Mouse (Mus musculus) adrenal gland, adult 8-10 months (tissue): ENCODE results near the gene Kdelc1. TPM values are rescaled to one million over a fixed set of nuclear protein-coding genes. Genes with fewer than 3 reads are reported as not detected.

Experiments
- DNase-seq: peaks from one replicate; pipeline ENCODE4 v3.0.0; 2022
- total RNA-seq, 4 experiments: library from RNA; stranded (reverse); gene quantifications; 2 replicates each; pipeline ENCODE4 v1.2.4; 2022

Kdelc1 gene
- total RNA-seq, 4 experiments from 2014 or later: 17.3 to 23.7 (median 19.4) TPM

DNA sequence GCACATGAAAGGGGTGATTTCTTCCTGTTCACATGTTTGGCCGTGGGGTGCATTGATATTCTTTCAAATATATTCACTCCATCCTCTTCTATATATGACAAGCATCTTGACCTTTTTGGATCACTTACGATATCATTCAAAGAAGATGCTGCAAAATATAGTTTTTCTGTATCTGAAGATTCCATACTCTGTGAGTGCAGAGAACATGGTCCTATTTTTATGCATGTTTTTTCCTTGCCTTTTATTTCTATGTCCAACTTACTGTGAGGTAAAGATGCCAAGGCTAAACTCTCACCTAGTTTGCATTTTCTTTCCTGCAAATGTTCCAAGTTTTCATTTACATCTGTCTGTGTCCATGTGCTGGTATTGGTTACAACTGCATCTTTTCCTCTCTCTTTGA is 56.8 kb downstream of the Kdelc1 start, which contains the start of gene Gm8251:
Gene Gm8251 (minus strand): TSS at position 101 of the 400 bp plus-strand sequence.
- DNase-seq: no peak

DNA sequence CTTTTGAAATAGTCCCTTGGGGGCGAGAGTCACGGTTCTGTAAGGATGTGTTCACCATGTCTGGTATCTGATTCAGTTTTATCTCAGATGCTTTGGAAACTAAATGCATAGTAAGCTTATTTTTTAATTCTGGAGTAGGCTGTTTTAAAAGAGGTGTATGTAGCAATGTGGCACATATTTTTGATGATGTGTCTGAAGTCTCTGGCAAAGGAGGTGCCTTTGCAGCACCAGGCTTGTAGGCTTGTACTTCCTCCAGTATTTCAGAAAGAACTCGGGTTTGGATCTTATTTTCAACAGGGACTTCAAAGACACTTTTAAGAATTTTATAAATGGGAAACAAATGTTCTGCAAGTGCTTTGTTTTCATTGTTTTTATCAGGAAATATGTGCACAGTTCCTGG is 60.8 kb downstream of the Kdelc1 start:
- no peak for DNase-seq

Other genes starting within 250 kb of the Kdelc1 start
- 10 to 100 TPM; 46.4 to 53.1 (median 49.4) TPM for gene Tpp2, start 185.2 kb downstream of the Kdelc1 start, total RNA-seq
- under 1 TPM in 1 of 4 experiments, not detected in 3; 0.55 TPM for gene Mettl21c, start 98.8 kb downstream of the Kdelc1 start, total RNA-seq
- gene Gm8251, start 56.9 kb downstream of the Kdelc1 start, total RNA-seq: under 1 TPM in 2 of 4 experiments, not detected in 2; 0.03 to 0.06 TPM
- gene Tex30, start 16.4 kb downstream of the Kdelc1 start, total RNA-seq: 10 to 100 TPM in 1 of 4 experiments, 1 to 10 TPM in 3; 8.2 to 12.6 (median 9.0) TPM
- 10 to 100 TPM; 15.5 to 26.8 (median 20.7) TPM for gene Bivm, start 149 bp upstream of the Kdelc1 start, total RNA-seq
- gene Ercc5, start 28.9 kb upstream of the Kdelc1 start, total RNA-seq: 10 to 100 TPM; 20.7 to 27.1 (median 23.2) TPM
- gene Mettl21e, start 100.2 kb upstream of the Kdelc1 start, total RNA-seq: under 1 TPM in 1 of 4 experiments, not detected in 3; 0.07 TPM